Mouse (Mus musculus): ENCODE data around the gene Rad51. TPM values are rescaled to one million over a fixed set of nuclear protein-coding genes. Genes with fewer than 3 reads are reported as not detected.

Gene Rad51
- polyA plus RNA-seq, 1 experiment from 2014 or later = 8.3 TPM

GRCm38 (mm10) chr2:119172446-119172845 is 59.9 kb downstream of the Rad51 start:
- no peak overlapping the region for H3K4me3 ChIP-seq (replicated peaks; ENCODE audit: low read length)
- H3K27ac ChIP-seq = 0 out of 2 replicates have a peak overlapping the region, but pooled peaks have one; percentile 0
- DNase-seq (ENCODE audit: low spot score) = no peak
- WGBS = 81% methylated on average over 7 of the region's 7 CpGs
- H3K27me3 ChIP-seq (ENCODE audit: control insufficient read depth, insufficient read depth, low read length) = peaks cover 8% of the 10 kb centered on the region
- ATAC-seq (ENCODE audit: low FRiP score) = no peak; the same call in 1 of the 2 replicates
- peaks cover 11% of the 10 kb centered on the region for H3K36me3 ChIP-seq (replicated peaks; ENCODE audit: control insufficient read depth, insufficient read depth)
- H3K9ac ChIP-seq = 0 out of 2 replicates have a peak overlapping the region, but pooled peaks have one; percentile 26
- 0 out of 2 replicates have a peak overlapping the region, but pooled peaks have one; percentile 0 for H3K4me2 ChIP-seq (replicated peaks)
- peaks cover 18% of the 10 kb centered on the region for H3K4me1 ChIP-seq (replicated peaks; ENCODE audit: control insufficient read depth, insufficient read depth, low read length)
- H3K9me3 ChIP-seq (ENCODE audit: control insufficient read depth, low read length) = no peaks in the 10 kb centered on the region

- H3K9me3 ChIP-seq (ENCODE audit: control insufficient read depth, low read length) = no peaks in the 10 kb centered on the region
- ATAC-seq (ENCODE audit: low FRiP score) (peak; percentile 41; the same call in 1 of the 2 replicates), DNase-seq (ENCODE audit: low spot score) (peak; percentile 64)
- H3K9ac ChIP-seq = 0 out of 2 replicates have a peak overlapping the region, but pooled peaks have one; percentile 26
- peaks cover 13% of the 10 kb centered on the region for H3K4me1 ChIP-seq (replicated peaks; ENCODE audit: control insufficient read depth, insufficient read depth, low read length)
- H3K4me2 ChIP-seq (replicated peaks) = 0 out of 2 replicates have a peak overlapping the region, but pooled peaks have one; percentile 0
- no peak overlapping the region for H3K4me3 ChIP-seq (replicated peaks; ENCODE audit: low read length)
- 29% methylated on average over 13 of the region's 13 CpGs for WGBS
- peaks cover 16% of the 10 kb centered on the region for H3K36me3 ChIP-seq (replicated peaks; ENCODE audit: control insufficient read depth, insufficient read depth)
- H3K27me3 ChIP-seq (ENCODE audit: control insufficient read depth, insufficient read depth, low read length) = peaks cover 2% of the 10 kb centered on the region; the same call in 1 of the 2 replicates
- 0 out of 2 replicates have a peak overlapping the region, but pooled peaks have one; percentile 0 for H3K27ac ChIP-seq
Measured at GRCm38 (mm10) chr2:119172862-119173576, 60.4 kb downstream of the Rad51 start.

DNA sequence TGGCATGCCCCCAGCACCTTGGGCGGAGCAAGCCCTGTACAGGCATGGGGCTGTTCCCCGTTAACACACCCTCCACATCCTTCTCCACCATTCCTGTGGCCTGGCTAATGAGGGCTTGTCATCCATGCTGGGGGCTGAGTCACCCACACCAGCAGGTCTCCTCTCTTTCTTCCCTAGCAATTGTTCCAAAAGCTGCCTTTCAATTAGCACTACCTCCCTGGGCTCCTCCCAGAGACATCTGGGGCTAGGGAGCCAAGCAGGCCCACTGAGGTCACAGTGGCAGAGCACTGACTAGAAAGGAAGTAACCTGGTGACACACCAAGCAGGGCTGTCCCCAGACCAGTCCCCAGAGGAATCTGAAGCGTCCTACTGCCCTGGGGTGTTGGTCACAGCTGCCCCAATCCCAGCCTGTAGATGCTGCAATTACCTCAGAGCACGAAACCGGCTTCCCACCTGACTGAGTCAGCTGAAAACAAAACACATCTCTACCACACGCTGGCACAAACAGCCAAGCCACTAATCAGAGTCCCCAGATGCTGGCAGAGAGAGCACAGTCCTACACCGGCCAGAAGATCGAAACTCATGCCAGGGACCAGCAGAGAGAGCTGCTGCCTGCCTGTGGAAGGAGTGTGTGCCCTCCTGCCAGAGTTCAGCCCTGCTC is 61.5 kb downstream of the Rad51 start, which contains the start of gene Gm14137:
Gene Gm14137 (plus strand): TSS at position 519 of the 661 bp plus-strand sequence.
- Histone ChIP-seq H3K4me3 (replicated peaks; ENCODE audit: low read length) (no peak within 1 kb of the TSS), H3K4me1 (replicated peaks; ENCODE audit: control insufficient read depth, insufficient read depth, low read length) (peaks cover 13% of the 10 kb centered on the region), H3K9ac (no peak within 1 kb of the TSS), H3K27me3 (ENCODE audit: control insufficient read depth, insufficient read depth, low read length) (no peaks in the 10 kb centered on the region), H3K4me2 (replicated peaks) (no peak within 1 kb of the TSS), H3K36me3 (replicated peaks; ENCODE audit: control insufficient read depth, insufficient read depth) (peaks cover 26% of the 10 kb centered on the region), H3K9me3 (ENCODE audit: control insufficient read depth, low read length) (no peaks in the 10 kb centered on the region), H3K27ac (no peak within 1 kb of the TSS)
- 29% methylated on average over 8 of the region's 8 CpGs for WGBS
- DNase-seq (ENCODE audit: low spot score) (no peak), ATAC-seq (ENCODE audit: low FRiP score) (peak; percentile 38; the same call in 1 of the 2 replicates)

GRCm38 (mm10) chr2:119174866-119175265 is 62.3 kb downstream of the Rad51 start:
- H3K4me2 ChIP-seq (replicated peaks) = no peak overlapping the region
- H3K9ac ChIP-seq = no peak overlapping the region
- ATAC-seq (ENCODE audit: low FRiP score) (no peak), DNase-seq (ENCODE audit: low spot score) (no peak)
- no peak overlapping the region for H3K4me3 ChIP-seq (replicated peaks; ENCODE audit: low read length)
- no peak overlapping the region for H3K27ac ChIP-seq
- peaks cover 34% of the 10 kb centered on the region for H3K36me3 ChIP-seq (replicated peaks; ENCODE audit: control insufficient read depth, insufficient read depth)
- no peaks in the 10 kb centered on the region for H3K27me3 ChIP-seq (ENCODE audit: control insufficient read depth, insufficient read depth, low read length)
- H3K4me1 ChIP-seq (replicated peaks; ENCODE audit: control insufficient read depth, insufficient read depth, low read length) = peaks cover 13% of the 10 kb centered on the region
- 61% methylated on average over 14 of the region's 14 CpGs for WGBS
- no peaks in the 10 kb centered on the region for H3K9me3 ChIP-seq (ENCODE audit: control insufficient read depth, low read length)

DNA sequence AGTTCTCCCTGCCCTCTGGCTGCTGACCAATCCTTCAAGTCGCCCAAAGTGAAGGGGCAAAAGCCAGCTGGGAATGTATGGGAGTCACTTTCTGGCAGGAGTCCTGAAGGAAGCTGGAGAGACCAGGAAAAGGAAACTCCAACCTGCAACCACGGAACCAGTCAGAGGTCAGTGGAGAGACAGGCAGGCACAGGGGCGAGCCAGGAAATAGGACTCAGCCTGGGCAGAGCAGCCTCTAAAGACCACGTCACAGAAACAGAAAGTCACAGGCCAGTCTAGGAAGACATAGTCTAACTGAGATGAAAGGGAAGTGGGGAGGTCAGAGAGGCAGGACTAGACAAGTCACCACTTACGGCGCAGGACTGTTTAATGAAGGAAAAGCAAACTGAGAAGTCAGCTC is 63.0 kb downstream of the Rad51 start:
- Histone ChIP-seq H3K9me3 (ENCODE audit: control insufficient read depth, low read length) (no peaks in the 10 kb centered on the region), H3K4me3 (replicated peaks; ENCODE audit: low read length) (no peak overlapping the region), H3K27me3 (ENCODE audit: control insufficient read depth, insufficient read depth, low read length) (no peaks in the 10 kb centered on the region), H3K27ac (no peak overlapping the region), H3K4me1 (replicated peaks; ENCODE audit: control insufficient read depth, insufficient read depth, low read length) (peaks cover 13% of the 10 kb centered on the region), H3K36me3 (replicated peaks; ENCODE audit: control insufficient read depth, insufficient read depth) (peaks cover 40% of the 10 kb centered on the region), H3K9ac (no peak overlapping the region), H3K4me2 (replicated peaks) (no peak overlapping the region)
- WGBS = 70% methylated on average over 6 of the region's 6 CpGs
- ATAC-seq (ENCODE audit: low FRiP score) (no peak), DNase-seq (ENCODE audit: low spot score) (no peak)

GRCm38 (mm10) chr2:119176761-119177160 is 64.2 kb downstream of the Rad51 start:
- no peak for ATAC-seq (ENCODE audit: low FRiP score)
- H3K4me3 ChIP-seq (replicated peaks; ENCODE audit: low read length) = no peak overlapping the region
- H3K9ac ChIP-seq = no peak overlapping the region
- DNase-seq (ENCODE audit: low spot score) = no peak
- peaks cover 46% of the 10 kb centered on the region for H3K36me3 ChIP-seq (replicated peaks; ENCODE audit: control insufficient read depth, insufficient read depth)
- no peaks in the 10 kb centered on the region for H3K27me3 ChIP-seq (ENCODE audit: control insufficient read depth, insufficient read depth, low read length)
- peaks cover 13% of the 10 kb centered on the region for H3K4me1 ChIP-seq (replicated peaks; ENCODE audit: control insufficient read depth, insufficient read depth, low read length)
- 59% methylated on average over 3 of the region's 3 CpGs for WGBS
- H3K9me3 ChIP-seq (ENCODE audit: control insufficient read depth, low read length) = no peaks in the 10 kb centered on the region
- H3K27ac ChIP-seq = no peak overlapping the region
- no peak overlapping the region for H3K4me2 ChIP-seq (replicated peaks)

DNA sequence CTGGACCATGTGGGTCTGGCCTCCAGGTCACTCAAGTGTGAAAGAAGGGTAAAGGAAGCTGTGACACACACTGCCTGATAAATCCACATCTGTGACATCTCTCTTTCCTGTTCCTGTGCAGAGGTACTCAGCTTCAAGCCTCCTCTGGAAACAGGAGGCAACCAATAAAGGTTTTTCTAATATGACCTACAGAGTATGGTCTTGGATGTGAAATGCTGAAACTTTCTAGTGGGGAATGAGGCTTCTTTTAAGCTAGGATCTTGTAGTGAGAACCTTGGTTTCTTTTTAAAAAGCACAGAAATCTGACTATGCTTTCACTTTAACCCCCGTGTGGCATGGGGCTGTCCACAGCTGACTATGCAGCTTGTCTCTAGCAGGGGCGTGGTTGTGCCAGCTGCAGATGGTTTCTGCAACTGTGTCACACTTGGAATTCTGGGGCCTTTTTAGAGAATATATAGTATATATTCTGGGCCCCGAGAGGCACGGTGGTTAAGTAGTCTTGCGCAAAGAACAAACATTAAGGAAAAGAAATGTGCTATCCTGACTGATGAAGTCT is 64.9 kb downstream of the Rad51 start:
- 92% methylated on average over 5 of the region's 5 CpGs for WGBS
- H3K4me2 ChIP-seq (replicated peaks) = no peak overlapping the region
- DNase-seq (ENCODE audit: low spot score) = no peak
- H3K27me3 ChIP-seq (ENCODE audit: control insufficient read depth, insufficient read depth, low read length) = no peaks in the 10 kb centered on the region
- no peaks in the 10 kb centered on the region for H3K9me3 ChIP-seq (ENCODE audit: control insufficient read depth, low read length)
- no peak overlapping the region for H3K27ac ChIP-seq
- no peak overlapping the region for H3K4me3 ChIP-seq (replicated peaks; ENCODE audit: low read length)
- no peak for ATAC-seq (ENCODE audit: low FRiP score)
- no peak overlapping the region for H3K9ac ChIP-seq
- H3K36me3 ChIP-seq (replicated peaks; ENCODE audit: control insufficient read depth, insufficient read depth) = peaks cover 50% of the 10 kb centered on the region
- H3K4me1 ChIP-seq (replicated peaks; ENCODE audit: control insufficient read depth, insufficient read depth, low read length) = peaks cover 11% of the 10 kb centered on the region

- Histone ChIP-seq H3K9ac (no peak overlapping the region), H3K4me2 (replicated peaks) (no peak overlapping the region), H3K36me3 (replicated peaks; ENCODE audit: control insufficient read depth, insufficient read depth) (peaks cover 67% of the 10 kb centered on the region), H3K27me3 (ENCODE audit: control insufficient read depth, insufficient read depth, low read length) (no peaks in the 10 kb centered on the region), H3K4me3 (replicated peaks; ENCODE audit: low read length) (no peak overlapping the region), H3K4me1 (replicated peaks; ENCODE audit: control insufficient read depth, insufficient read depth, low read length) (no peaks in the 10 kb centered on the region), H3K9me3 (ENCODE audit: control insufficient read depth, low read length) (no peaks in the 10 kb centered on the region), H3K27ac (no peak overlapping the region)
- DNase-seq (ENCODE audit: low spot score) (no peak), ATAC-seq (ENCODE audit: low FRiP score) (no peak)
- whole genome bisulfite sequencing = 81% methylated on average over 7 of the region's 7 CpGs
Measured at GRCm38 (mm10) chr2:119182914-119183313, 70.3 kb downstream of the Rad51 start.
